Mouse (Mus musculus) intestine, embryonic 14.5 days (tissue): ENCODE measurements around the gene Olfr720. TPM values are rescaled to one million over a fixed set of nuclear protein-coding genes. Genes with fewer than 3 reads are reported as not detected.

Source experiments
- ATAC-seq: fragments of 200-750 bp; cut with Nextera tagmentation; replicated peaks from 2 replicates; pipeline ENCODE4 v1.8.0; 2017; ENCODE audit warnings: low read depth, moderate number of reproducible peaks, moderate TSS enrichment, moderate library complexity; ENCODE audit not compliant: low FRiP score, low TSS enrichment
- DNase-seq: peaks from one replicate; pipeline ENCODE4 v3.0.0-alpha.2; 2018; ENCODE audit warnings: low spot score
- H3K27ac ChIP-seq: fragments of 300-500 bp; sonication (generic); 2 replicates; pipeline ENCODE4 v1.5.1; 2014; ENCODE audit warnings: low read depth, mild to moderate bottlenecking, control low read depth
- H3K27me3 ChIP-seq: fragments of 300-500 bp; sonication (generic); replicated peaks from 2 replicates; pipeline ENCODE4 v1.6.1; 2014; ENCODE audit warnings: low read length, control low read depth; ENCODE audit not compliant: control insufficient read depth, insufficient read depth
- H3K36me3 ChIP-seq: fragments of 300-500 bp; sonication (generic); 2 replicates; pipeline ENCODE4 v1.6.1; 2014; ENCODE audit warnings: low read length, control low read depth; ENCODE audit not compliant: control insufficient read depth, insufficient read depth
- H3K4me1 ChIP-seq: fragments of 300-500 bp; sonication (generic); replicated peaks from 2 replicates; pipeline ENCODE4 v1.6.1; 2014; ENCODE audit warnings: low read length, control low read depth, mixed read lengths; ENCODE audit not compliant: control insufficient read depth, insufficient read depth
- H3K4me2 ChIP-seq: fragments of 300-500 bp; sonication (generic); 2 replicates; pipeline ENCODE4 v1.6.1; 2014; ENCODE audit warnings: low read length
- H3K4me3 ChIP-seq: fragments of 300-500 bp; sonication (generic); 2 replicates; pipeline ENCODE4 v1.5.1; 2014; ENCODE audit warnings: low read depth, low read length, control low read depth, mixed read lengths
- H3K9ac ChIP-seq: fragments of 300-500 bp; sonication (generic); 2 replicates; pipeline ENCODE4 v1.6.1; 2014; ENCODE audit warnings: mild to moderate bottlenecking, low read length
- H3K9me3 ChIP-seq: fragments of 300-500 bp; sonication (generic); 2 replicates; pipeline ENCODE4 v1.6.1; 2016; ENCODE audit warnings: low read length, control low read depth; ENCODE audit not compliant: control insufficient read depth
- WGBS: fragments of 180-500 bp; shearing (Covaris S2); extraction: QIAGEN DNeasy Blood & Tissue Kit; methylation state at CpG from one replicate; pipeline ENCODE4 v1.1.7; 2014; 5-methylcytosine and 5-hydroxymethylcytosine counted together
- polyA plus RNA-seq: library from polyadenylated mRNA; unstranded; fragments of >200 nt; fragmentation: Nextera tagmentation; extraction: Ambion mirVana; gene quantifications from 2 replicates; pipeline ENCODE4 v1.2.1, GENCODE M21; 2014

Olfr720 gene
- polyA plus RNA-seq, result not detected in 2 replicates

DNA sequence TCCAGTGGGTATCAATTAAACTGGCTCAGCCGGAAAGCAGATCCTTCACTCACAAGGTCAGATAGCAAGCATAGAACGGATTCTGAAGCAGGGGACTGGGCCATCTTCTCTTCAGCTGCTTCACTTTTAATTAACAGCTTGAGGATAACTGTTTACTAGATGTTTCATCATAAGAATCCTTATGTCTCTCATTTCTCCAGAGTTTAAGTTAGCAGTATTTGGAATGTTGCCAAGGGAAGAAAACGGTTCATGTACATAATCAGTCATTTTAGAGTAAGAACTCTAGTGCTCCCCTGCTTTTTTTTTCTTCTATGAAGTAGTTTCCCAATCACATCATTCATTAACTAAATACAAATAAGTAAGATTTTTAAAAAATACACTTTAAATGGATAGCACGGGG lies at the start of gene Olfr720:
TSS of gene Olfr720 (minus strand) at position 101 of the 400 bp plus-strand sequence.
- DNase-seq (no peak), ATAC-seq (no peak)
- H3K27me3 ChIP-seq, result no peaks in the 10 kb centered on the region
- no peak within 1 kb of the TSS for H3K4me2 ChIP-seq
- no peaks in the 10 kb centered on the region for H3K4me1 ChIP-seq
- H3K27ac ChIP-seq, result no peak within 1 kb of the TSS
- no peaks in the 10 kb centered on the region for H3K36me3 ChIP-seq
- no peak within 1 kb of the TSS for H3K9ac ChIP-seq
- no peaks in the 10 kb centered on the region for H3K9me3 ChIP-seq
- WGBS, result 62% methylated on average over 4 of the region's 4 CpGs
- no peak within 1 kb of the TSS for H3K4me3 ChIP-seq

Other genes starting within 250 kb of the Olfr720 start
- 5.9 and 6.6 TPM in 2 replicates for gene Atxn7, start 225.4 kb downstream of the Olfr720 start, polyA plus RNA-seq
- gene Thoc7, start 225.0 kb downstream of the Olfr720 start, polyA plus RNA-seq, result 198 and 202 TPM in 2 replicates
- gene Psmd6, start 65.9 kb downstream of the Olfr720 start, polyA plus RNA-seq, result 212 and 232 TPM in 2 replicates
- gene Olfr31, start 136.0 kb upstream of the Olfr720 start, polyA plus RNA-seq, result not detected in 2 replicates
- 5.7 and 6.2 TPM in 2 replicates for gene Il3ra, start 159.4 kb upstream of the Olfr720 start, polyA plus RNA-seq
- gene Olfr721-ps1, start 214.5 kb upstream of the Olfr720 start, polyA plus RNA-seq, result not detected in 2 replicates